Mouse (Mus musculus): ENCODE measurements at regions not wholly inside any gene's neighbourhood (a gene's known extent, or its start where the extent isn't known, plus 50 kb on each side); places are given as distances from the start of the nearest gene placed in this dataset.
A peak's percentile ranks its signal among the peaks of the same experiment; 100 is the strongest.
"Not testable (repeated sequence)": the region's sequence is repeated elsewhere in the genome, so short reads cannot be mapped to it uniquely, and the experiment has no call there.

DNA sequence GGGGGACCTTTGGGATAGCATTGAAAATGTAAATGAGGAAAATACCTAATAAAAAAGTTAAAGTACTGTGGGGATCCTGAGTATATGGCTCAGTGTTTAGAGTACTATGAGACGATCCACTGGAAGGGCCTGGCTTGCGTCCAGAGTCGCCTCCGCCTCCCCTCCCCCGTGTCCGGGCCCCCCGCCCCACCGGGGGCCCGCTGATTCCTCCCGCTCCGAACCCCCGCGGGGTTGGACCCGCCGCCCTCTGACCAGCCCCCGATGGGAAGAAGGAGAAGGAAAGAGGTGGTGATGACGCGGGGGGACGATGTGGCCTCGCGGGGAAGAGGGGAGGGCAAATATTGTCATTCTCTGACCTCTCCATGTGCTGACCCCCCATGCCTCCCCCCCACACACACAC is 500.8 kb upstream of the Gm12887 start:
- WGBS: no CpG with 5 or more reads among the region's 21 CpGs
- not testable (repeated sequence) for H3K4me2 ChIP-seq; H3K4me1 ChIP-seq (replicated peaks); H3K4me3 ChIP-seq; H3K9ac ChIP-seq; H3K27me3 ChIP-seq; H3K9me3 ChIP-seq (replicated peaks); H3K27ac ChIP-seq; H3K36me3 ChIP-seq
- peak; percentile 83 for ATAC-seq (replicated peaks; ENCODE audit: insufficient number of reproducible peaks, insufficient read depth, low FRiP score, low read depth)
